Mouse (Mus musculus) spleen, adult 2 months (tissue): ENCODE results near the gene Agtrap. TPM values are rescaled to one million over a fixed set of nuclear protein-coding genes. Genes with fewer than 3 reads are reported as not detected.
A peak's percentile ranks its signal among the peaks of the same experiment; 100 is the strongest.

Source experiments
- DNase-seq, 2 experiments: peaks; one replicate each; pipeline versions ENCODE4 v3.0.0 to v3.0.0-alpha.2; 2012 to 2021; ENCODE audit warnings: low spot score in 2 of 2, low read depth in 1 of 2
- H3K27ac ChIP-seq: fragments of 200-500 bp; 2 replicates; pipeline ENCODE4 v1.5.1; 2012; ENCODE audit warnings: low read length, inconsistent platforms; ENCODE audit not compliant: insufficient read depth
- H3K27me3 ChIP-seq: fragments of 200-500 bp; 2 replicates; pipeline ENCODE4 v1.6.1; 2012; ENCODE audit warnings: mild to moderate bottlenecking, moderate library complexity, low read length, inconsistent platforms; ENCODE audit not compliant: control insufficient read depth, insufficient read depth
- H3K36me3 ChIP-seq: fragments of 200-500 bp; 2 replicates; pipeline ENCODE4 v1.6.1; 2012; ENCODE audit warnings: mild to moderate bottlenecking, low read length, inconsistent platforms; ENCODE audit not compliant: control insufficient read depth, insufficient read depth
- H3K4me1 ChIP-seq: fragments of 200-500 bp; 2 replicates; pipeline ENCODE4 v1.6.1; 2011; ENCODE audit warnings: inconsistent platforms; ENCODE audit not compliant: control insufficient read depth, insufficient read depth, insufficient read length
- H3K4me3 ChIP-seq: fragments of 200-500 bp; 2 replicates; pipeline ENCODE4 v1.5.1; 2011; ENCODE audit warnings: mild to moderate bottlenecking, inconsistent platforms; ENCODE audit not compliant: insufficient read depth, insufficient read length; ENCODE audit errors: extremely low read depth
- CTCF ChIP-seq: fragments of 200-500 bp; IDR thresholded peaks from 2 replicates; pipeline ENCODE4 v1.5.1; 2011; ENCODE audit warnings: mild to moderate bottlenecking, inconsistent platforms; ENCODE audit not compliant: insufficient read depth, insufficient read length, insufficient replicate concordance; ENCODE audit errors: extremely low read depth
- POLR2A ChIP-seq: fragments of 200-500 bp; IDR thresholded peaks from 2 replicates; pipeline ENCODE4 v1.6.1; 2011; ENCODE audit warnings: low read depth, low read length, inconsistent platforms
- WGBS: fragments of 180-500 bp; shearing (Covaris S2); methylation state at CpG from one replicate; pipeline ENCODE4 v1.1.7; 2018; 5-methylcytosine and 5-hydroxymethylcytosine counted together
- polyA plus RNA-seq: library from polyadenylated mRNA; depleted of rRNA; stranded (reverse); fragments of >200 nt; gene quantifications from 2 replicates; pipeline ENCODE4 v1.2.3, GENCODE M21; 2012

Gene Agtrap
- polyA plus RNA-seq, 1 experiment: 24.2 TPM

- Histone ChIP-seq H3K36me3 (0 out of 2 replicates have a peak, but pooled peaks cover 2% of the 10 kb centered on the region), H3K4me3 (peak overlapping the region; percentile 67), H3K27ac (peak overlapping the region; percentile 47), H3K27me3 (no peaks in the 10 kb centered on the region), H3K4me1 (peaks cover 14% of the 10 kb centered on the region)
- DNase-seq: no peak
- 25% methylated on average over 19 of the region's 19 CpGs for WGBS
- TF ChIP-seq POLR2A (no peak), CTCF (no peak)
These were observed 48.4 kb downstream of the Agtrap start for GRCm38 (mm10) chr4:148039254-148040028.

- under 1% methylated on average over 54 of the region's 54 CpGs for WGBS
- Histone ChIP-seq H3K27me3 (no peaks in the 10 kb centered on the region), H3K36me3 (no peaks in the 10 kb centered on the region), H3K4me3 (peak within 1 kb of the TSS; percentile 88), H3K27ac (peak within 1 kb of the TSS; percentile 93), H3K4me1 (peaks cover 14% of the 10 kb centered on the region)
- peak; percentile 97 to 99 for DNase-seq
- TF ChIP-seq CTCF (no peak), POLR2A (no peak; the same call in 1 of the 2 replicates)
These were observed 49.1 kb downstream of the Agtrap start, which contains the start of the genes Clcn6 and Mthfr for GRCm38 (mm10) chr4:148038600-148039253. Gene Clcn6 (minus strand): TSS chr4:148038821. Gene Mthfr (plus strand): TSS chr4:148039077.

GRCm38 (mm10) chr4:148038079-148038599 lies 49.7 kb downstream of the Agtrap start:
- DNase-seq: no peak
- peak overlapping the region; percentile 93 for H3K27ac ChIP-seq
- H3K27me3 ChIP-seq: no peaks in the 10 kb centered on the region
- peak overlapping the region; percentile 88 for H3K4me3 ChIP-seq
- TF ChIP-seq CTCF (no peak), POLR2A (no peak)
- 7% methylated on average over 26 of the region's 26 CpGs for WGBS
- peaks cover 14% of the 10 kb centered on the region for H3K4me1 ChIP-seq
- no peaks in the 10 kb centered on the region for H3K36me3 ChIP-seq

- H3K4me3 ChIP-seq: no peak overlapping the region
- no peaks in the 10 kb centered on the region for H3K27me3 ChIP-seq
- H3K36me3 ChIP-seq: no peaks in the 10 kb centered on the region; the same call in 1 of the 2 replicates
- 94% methylated on average over 3 of the region's 3 CpGs for WGBS
- H3K4me1 ChIP-seq: peaks cover 6% of the 10 kb centered on the region
- no peak overlapping the region for H3K27ac ChIP-seq
- no peak for DNase-seq
- TF ChIP-seq POLR2A (no peak), CTCF (no peak)
These were observed 52.4 kb downstream of the Agtrap start for GRCm38 (mm10) chr4:148035440-148035839.

GRCm38 (mm10) chr4:148033858-148034410 lies 53.9 kb downstream of the Agtrap start:
- DNase-seq: no peak
- Histone ChIP-seq H3K4me1 (no peaks in the 10 kb centered on the region; the same call in none of the 2 replicates), H3K4me3 (no peak overlapping the region), H3K27ac (no peak overlapping the region), H3K36me3 (peaks cover 5% of the 10 kb centered on the region), H3K27me3 (no peaks in the 10 kb centered on the region)
- WGBS: 69% methylated on average over 7 of the region's 7 CpGs
- TF ChIP-seq POLR2A (no peak), CTCF (no peak)

- H3K27ac ChIP-seq: no peak overlapping the region
- no peaks in the 10 kb centered on the region for H3K4me1 ChIP-seq
- no peak for DNase-seq
- no peak overlapping the region for H3K4me3 ChIP-seq
- WGBS: 79% methylated on average over 5 of the region's 5 CpGs
- no peaks in the 10 kb centered on the region for H3K27me3 ChIP-seq
- TF ChIP-seq CTCF: no peak
- H3K36me3 ChIP-seq: peaks cover 16% of the 10 kb centered on the region
These were observed 57.3 kb downstream of the Agtrap start for GRCm38 (mm10) chr4:148030506-148030905.
